Mouse (Mus musculus) left cerebral cortex, postnatal 10 days (tissue): ENCODE results near the gene Ptpn4. TPM values are rescaled to one million over a fixed set of nuclear protein-coding genes. Genes with fewer than 3 reads are reported as not detected.

Source experiments
- DNase-seq, 2 experiments: peaks; one replicate each; pipeline ENCODE4 v3.0.0; 2021 to 2022; ENCODE audit warnings: low spot score in 2 of 2, mixed read lengths in 1 of 2; ENCODE audit errors: extremely low spot score in 1 of 2
- intact Hi-C: fragments of 180-260 bp; cut with DNase I; formaldehyde crosslinking; loops from one replicate; pipeline ENCODE4 v1.15.1; 2025
- total RNA-seq, 2 experiments: library from RNA; stranded (reverse); gene quantifications; 2 replicates each; pipeline ENCODE4 v1.2.3; 2021

The Ptpn4 gene
- 10 to 100 TPM; 46.2 to 54.6 TPM for total RNA-seq

GRCm38 (mm10) chr1:119837035-119837751 is at the start of gene Ptpn4:
Gene Ptpn4 (minus strand): TSS chr1:119837613.
- intact Hi-C loops: loop anchor here (5.0 kb wide), 2 partner anchors 40 to 60 kb away; no protein-coding TSS in a partner anchor
- DNase-seq: peak; percentile 97 to 99

GRCm38 (mm10) chr1:119886320-119886719 is 48.9 kb upstream of the Ptpn4 start:
- intact Hi-C loops: no loop called here
- peak in 1 of 2 experiments; percentile 60 for DNase-seq

GRCm38 (mm10) chr1:119884272-119884671 is 46.9 kb upstream of the Ptpn4 start:
- DNase-seq: peak in 1 of 2 experiments; percentile 61

GRCm38 (mm10) chr1:119878909-119879308 is 41.5 kb upstream of the Ptpn4 start:
- intact Hi-C loops: loop anchor here (5.0 kb wide), 1 partner anchor 42 kb away; the partner anchor contains the start of gene Ptpn4
- peak; percentile 47 to 82 for DNase-seq

More at GRCm38 (mm10) chr1:119884272-119884671, 46.9 kb upstream of the Ptpn4 start:
- intact Hi-C loops: no loop called here

GRCm38 (mm10) chr1:119877469-119877868 is 40.1 kb upstream of the Ptpn4 start:
- intact Hi-C loops: loop anchor here (5.0 kb wide), 1 partner anchor 40 kb away; the partner anchor contains the start of gene Ptpn4
- no peak for DNase-seq

GRCm38 (mm10) chr1:119868395-119869161 is 31.2 kb upstream of the Ptpn4 start:
- intact Hi-C loops: no loop called here

GRCm38 (mm10) chr1:119867300-119867699 is 29.9 kb upstream of the Ptpn4 start:
- no peak for DNase-seq
- intact Hi-C loops: no loop called here

More at GRCm38 (mm10) chr1:119868395-119869161, 31.2 kb upstream of the Ptpn4 start:
- no peak for DNase-seq

- no peak for DNase-seq
- intact Hi-C loops: no loop called here
Observed at GRCm38 (mm10) chr1:119865311-119865710, 27.9 kb upstream of the Ptpn4 start.

GRCm38 (mm10) chr1:119863507-119864296 is 26.3 kb upstream of the Ptpn4 start:
- intact Hi-C loops: no loop called here
- DNase-seq: peak in 1 of 2 experiments; percentile 46

- DNase-seq: no peak
- intact Hi-C loops: no loop called here
Observed at GRCm38 (mm10) chr1:119859566-119859965, 22.2 kb upstream of the Ptpn4 start.

- DNase-seq: no peak
- intact Hi-C loops: no loop called here
Observed at GRCm38 (mm10) chr1:119852980-119853379, 15.6 kb upstream of the Ptpn4 start.

GRCm38 (mm10) chr1:119852339-119852738 is 14.9 kb upstream of the Ptpn4 start:
- intact Hi-C loops: no loop called here
- DNase-seq: no peak

GRCm38 (mm10) chr1:119849146-119849935 is 11.9 kb upstream of the Ptpn4 start:
- DNase-seq: no peak
- intact Hi-C loops: no loop called here

GRCm38 (mm10) chr1:119845321-119845720 is 7.9 kb upstream of the Ptpn4 start:
- DNase-seq: no peak
- intact Hi-C loops: no loop called here

- DNase-seq: no peak
- intact Hi-C loops: no loop called here
Observed at GRCm38 (mm10) chr1:119843121-119843520, 5.7 kb upstream of the Ptpn4 start.

GRCm38 (mm10) chr1:119838241-119838640 is 828 bp upstream of the Ptpn4 start:
- intact Hi-C loops: loop anchor here (5.0 kb wide), 2 partner anchors 39 to 59 kb away; no protein-coding TSS in a partner anchor
- DNase-seq: no peak

GRCm38 (mm10) chr1:119836479-119837015 is 866 bp downstream of the Ptpn4 start:
- DNase-seq: no peak
- intact Hi-C loops: loop anchor here (5.0 kb wide), 2 partner anchors 41 to 61 kb away; no protein-coding TSS in a partner anchor
